Mouse (Mus musculus) hindbrain, embryonic 16.5 days (tissue): ENCODE results near the gene Pax8. TPM values are rescaled to one million over a fixed set of nuclear protein-coding genes. Genes with fewer than 3 reads are reported as not detected.
A peak's percentile ranks its signal among the peaks of the same experiment; 100 is the strongest.

ENCODE experiments used
- ATAC-seq: fragments of 200-750 bp; cut with Nextera tagmentation; 2 replicates; pipeline ENCODE4 v1.8.0; 2017; ENCODE audit warnings: moderate TSS enrichment, moderate library complexity
- H3K27ac ChIP-seq: fragments of 300-500 bp; sonication (generic); 2 replicates; pipeline ENCODE4 v1.5.1; 2014; ENCODE audit warnings: low read depth, mild to moderate bottlenecking, control low read depth, low read length, moderate library complexity
- H3K27me3 ChIP-seq: fragments of 300-500 bp; sonication (generic); replicated peaks from 2 replicates; pipeline ENCODE4 v1.6.1; 2014; ENCODE audit warnings: low read length; ENCODE audit not compliant: control insufficient read depth, insufficient read depth
- H3K36me3 ChIP-seq: fragments of 300-500 bp; sonication (generic); 2 replicates; pipeline ENCODE4 v1.6.1; 2014; ENCODE audit warnings: mild to moderate bottlenecking, low read length, moderate library complexity, mixed read lengths; ENCODE audit not compliant: control insufficient read depth, insufficient read depth
- H3K4me1 ChIP-seq: fragments of 300-500 bp; sonication (generic); 2 replicates; pipeline ENCODE4 v1.6.1; 2014; ENCODE audit warnings: low read depth, low read length; ENCODE audit not compliant: control insufficient read depth, insufficient read depth
- H3K4me2 ChIP-seq: fragments of 300-500 bp; sonication (generic); 2 replicates; pipeline ENCODE4 v1.6.1; 2014; ENCODE audit warnings: mild to moderate bottlenecking, low read length, control low read depth, moderate library complexity
- H3K4me3 ChIP-seq: fragments of 300-500 bp; sonication (generic); 2 replicates; pipeline ENCODE4 v1.5.1; 2014; ENCODE audit warnings: mild to moderate bottlenecking, low read length, control low read depth, moderate library complexity
- H3K9ac ChIP-seq: fragments of 300-500 bp; sonication (generic); 2 replicates; pipeline ENCODE4 v1.6.1; 2014; ENCODE audit warnings: low read depth, mild to moderate bottlenecking, control low read depth, low read length, moderate library complexity
- H3K9me3 ChIP-seq: fragments of 300-500 bp; sonication (generic); 2 replicates; pipeline ENCODE4 v1.6.1; 2014; ENCODE audit warnings: mild to moderate bottlenecking, low read length, moderate library complexity; ENCODE audit not compliant: control insufficient read depth
- WGBS: fragments of 180-500 bp; shearing (Covaris S2); extraction: QIAGEN DNeasy Blood & Tissue Kit; methylation state at CpG from one replicate; pipeline ENCODE4 v1.1.7; 2014; 5-methylcytosine and 5-hydroxymethylcytosine counted together
- polyA plus RNA-seq: library from polyadenylated mRNA; unstranded; fragments of >200 nt; fragmentation: Nextera tagmentation; extraction: Ambion mirVana; gene quantifications from 2 replicates; pipeline ENCODE4 v1.2.1, GENCODE M21; 2015

Pax8 gene
- polyA plus RNA-seq = 21.2 and 24.0 TPM in 2 replicates

DNA sequence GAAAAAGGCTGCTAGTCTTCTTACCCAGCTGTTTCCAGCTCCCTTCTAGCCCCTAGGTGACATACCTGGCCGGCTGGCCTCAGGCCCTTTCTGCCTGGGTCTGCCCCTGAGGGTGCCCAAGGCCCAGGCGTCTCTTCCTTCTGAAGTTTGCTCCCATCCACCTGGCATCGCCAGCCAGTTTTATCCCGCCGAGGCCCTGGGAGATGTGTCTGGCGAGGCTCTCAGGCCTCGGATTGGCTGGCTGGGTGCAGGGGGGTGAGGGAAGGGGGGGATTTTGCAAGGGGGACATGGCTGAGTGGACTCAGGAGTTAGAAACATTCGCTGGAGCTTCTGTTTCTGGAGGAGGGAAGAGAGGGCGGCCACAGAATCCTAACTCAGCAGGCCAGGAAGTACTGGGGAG lies at the start of gene Pax8:
TSS of gene Pax8 (minus strand) at position 180 of the 400 bp plus-strand sequence.
- peak; percentile 67 for ATAC-seq
- Histone ChIP-seq H3K27ac (peak within 1 kb of the TSS; percentile 63), H3K4me3 (peak within 1 kb of the TSS; percentile 45), H3K9ac (peak within 1 kb of the TSS; percentile 65), H3K9me3 (no peaks in the 10 kb centered on the region), H3K4me1 (peaks cover 9% of the 10 kb centered on the region), H3K27me3 (peaks cover 27% of the 10 kb centered on the region), H3K4me2 (peak within 1 kb of the TSS; percentile 67), H3K36me3 (no peaks in the 10 kb centered on the region)
- 27% methylated on average over 9 of the region's 9 CpGs for WGBS

GRCm38 (mm10) chr2:24521430-24522226 lies 46.2 kb upstream of the Pax8 start:
- Histone ChIP-seq H3K27ac (peak overlapping the region; percentile 15), H3K4me2 (peak overlapping the region; percentile 64), H3K4me3 (peak overlapping the region; percentile 40), H3K9ac (peak overlapping the region; percentile 47), H3K9me3 (no peaks in the 10 kb centered on the region), H3K27me3 (no peaks in the 10 kb centered on the region), H3K4me1 (peaks cover 10% of the 10 kb centered on the region; the same call in 1 of the 2 replicates), H3K36me3 (no peaks in the 10 kb centered on the region)
- WGBS = under 1% methylated on average over 33 of the region's 33 CpGs
- peak; percentile 88 for ATAC-seq

DNA sequence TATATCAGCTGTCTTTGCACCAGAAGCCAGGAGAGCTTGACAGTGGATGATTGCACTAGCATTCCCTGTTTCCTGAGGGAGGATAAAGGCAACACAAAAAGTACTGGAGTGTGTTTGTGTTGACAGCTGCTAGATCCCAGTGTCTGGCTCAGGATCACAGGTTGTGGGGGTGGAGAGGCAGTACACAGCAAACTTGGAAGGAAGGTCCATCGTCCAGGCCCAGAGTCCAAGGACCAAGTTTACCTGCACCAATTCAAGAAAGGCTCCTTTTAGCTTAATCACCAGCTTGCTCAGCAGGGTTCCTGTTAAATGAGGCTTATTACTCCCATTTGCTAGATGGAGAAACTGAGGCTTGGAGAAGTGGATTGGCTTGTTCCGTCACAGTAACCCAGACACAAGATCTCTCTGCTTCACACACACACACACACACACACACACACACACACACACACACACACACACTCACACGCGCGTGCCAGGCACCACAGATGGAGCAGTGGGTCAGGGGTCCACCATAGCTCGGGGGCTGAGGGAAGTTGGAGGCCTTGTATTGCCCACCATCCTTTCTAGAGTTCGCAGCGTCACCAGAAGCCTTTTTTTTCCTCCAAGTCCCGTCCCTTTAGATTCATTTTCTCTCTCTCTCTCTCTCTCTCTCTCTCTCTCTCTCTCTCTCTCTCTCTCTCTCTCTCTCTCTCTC lies 45.3 kb upstream of the Pax8 start:
- no peaks in the 10 kb centered on the region for H3K36me3 ChIP-seq
- H3K4me1 ChIP-seq = peaks cover 10% of the 10 kb centered on the region; the same call in 1 of the 2 replicates

GRCm38 (mm10) chr2:24516946-24517345 lies 41.5 kb upstream of the Pax8 start:
- no peak overlapping the region for H3K27ac ChIP-seq
- ATAC-seq = no peak
- no peak overlapping the region for H3K4me3 ChIP-seq
- no peaks in the 10 kb centered on the region for H3K36me3 ChIP-seq
- H3K4me2 ChIP-seq = no peak overlapping the region
- no peak overlapping the region for H3K9ac ChIP-seq
- peaks cover 10% of the 10 kb centered on the region; the same call in 1 of the 2 replicates for H3K4me1 ChIP-seq
- WGBS = 73% methylated on average over 3 of the region's 3 CpGs
- no peaks in the 10 kb centered on the region for H3K9me3 ChIP-seq
- no peaks in the 10 kb centered on the region for H3K27me3 ChIP-seq

More for the DNA sequence above, 45.3 kb upstream of the Pax8 start:
- peak; percentile 54; the same call in 1 of the 2 replicates for ATAC-seq
- peak overlapping the region; percentile 64 for H3K4me2 ChIP-seq
- peak overlapping the region; percentile 47 for H3K9ac ChIP-seq
- H3K4me3 ChIP-seq = peak overlapping the region; percentile 40
- no peaks in the 10 kb centered on the region for H3K9me3 ChIP-seq
- H3K27me3 ChIP-seq = no peaks in the 10 kb centered on the region
- WGBS = 26% methylated on average over 9 of the region's 9 CpGs
- peak overlapping the region; percentile 39; the same call in 1 of the 2 replicates for H3K27ac ChIP-seq

DNA sequence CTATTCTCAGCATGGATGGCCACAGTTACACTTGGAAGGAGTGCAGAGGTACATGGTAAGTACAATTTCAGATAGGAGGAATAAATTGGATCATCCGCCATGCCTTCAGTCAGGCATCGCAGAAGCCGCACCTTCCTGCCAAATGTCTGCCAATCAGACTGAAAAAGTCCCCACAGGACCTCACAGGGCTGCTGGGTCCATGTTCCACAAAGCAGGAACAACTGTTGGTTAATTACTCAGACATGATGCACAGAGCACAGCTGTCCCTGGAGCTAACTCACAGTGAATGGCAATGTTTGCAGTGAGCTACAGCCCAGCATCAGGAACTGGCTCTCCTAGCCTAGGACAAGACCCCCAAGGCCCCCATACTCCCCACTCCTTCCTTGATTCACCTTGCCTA lies 32.0 kb upstream of the Pax8 start:
- H3K27ac ChIP-seq = no peak overlapping the region
- no peak overlapping the region for H3K4me2 ChIP-seq
- H3K4me1 ChIP-seq = peaks cover 3% of the 10 kb centered on the region; the same call in 1 of the 2 replicates
- H3K27me3 ChIP-seq = no peaks in the 10 kb centered on the region; the same call in 1 of the 2 replicates
- peak; percentile 60; the same call in 1 of the 2 replicates for ATAC-seq
- H3K9ac ChIP-seq = no peak overlapping the region
- no peak overlapping the region for H3K4me3 ChIP-seq
- H3K9me3 ChIP-seq = no peaks in the 10 kb centered on the region
- 65% methylated on average over 3 of the region's 3 CpGs for WGBS
- H3K36me3 ChIP-seq = no peaks in the 10 kb centered on the region

DNA sequence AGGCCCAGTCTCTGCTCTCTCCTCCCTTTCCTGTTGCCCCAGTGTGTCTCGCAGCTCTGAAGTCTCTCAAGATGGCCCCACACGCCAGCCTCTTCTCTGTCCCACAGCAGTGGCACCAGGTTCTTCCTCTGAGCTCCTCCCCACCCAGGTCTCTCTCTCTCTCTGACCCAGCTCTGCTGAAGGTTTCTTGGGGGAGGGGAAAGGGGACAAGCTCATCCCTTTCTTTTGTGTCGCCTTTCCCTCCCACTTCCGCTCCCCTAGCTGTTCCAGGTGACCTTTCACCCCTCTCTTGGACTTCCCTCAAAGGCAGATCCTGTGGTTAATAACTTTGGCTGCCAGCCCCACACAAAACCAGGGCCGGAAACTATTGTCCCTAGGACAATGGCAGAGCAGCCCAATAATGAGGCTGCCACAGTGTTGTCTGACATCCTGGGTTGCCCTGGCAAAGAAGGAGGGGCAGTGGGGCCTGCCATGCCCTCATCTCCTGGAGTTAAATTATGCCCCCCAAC lies 27.6 kb upstream of the Pax8 start:
- 18% methylated on average over 5 of the region's 5 CpGs for WGBS
- no peaks in the 10 kb centered on the region for H3K9me3 ChIP-seq
- no peak overlapping the region for H3K4me3 ChIP-seq
- no peaks in the 10 kb centered on the region for H3K36me3 ChIP-seq
- H3K4me2 ChIP-seq = no peak overlapping the region
- peak; percentile 92 for ATAC-seq
- H3K27ac ChIP-seq = no peak overlapping the region
- no peaks in the 10 kb centered on the region; the same call in none of the 2 replicates for H3K27me3 ChIP-seq
- no peak overlapping the region for H3K9ac ChIP-seq
- peaks cover 3% of the 10 kb centered on the region; the same call in 1 of the 2 replicates for H3K4me1 ChIP-seq

- Histone ChIP-seq H3K27me3 (no peaks in the 10 kb centered on the region; the same call in 1 of the 2 replicates), H3K4me1 (peaks cover 3% of the 10 kb centered on the region; the same call in 1 of the 2 replicates), H3K36me3 (no peaks in the 10 kb centered on the region), H3K4me3 (no peak overlapping the region), H3K9ac (no peak overlapping the region), H3K9me3 (no peaks in the 10 kb centered on the region), H3K27ac (no peak overlapping the region), H3K4me2 (no peak overlapping the region)
- 88% methylated on average over 2 of the region's 2 CpGs for WGBS
- no peak for ATAC-seq
Measured at GRCm38 (mm10) chr2:24500921-24501320, 25.5 kb upstream of the Pax8 start.

DNA sequence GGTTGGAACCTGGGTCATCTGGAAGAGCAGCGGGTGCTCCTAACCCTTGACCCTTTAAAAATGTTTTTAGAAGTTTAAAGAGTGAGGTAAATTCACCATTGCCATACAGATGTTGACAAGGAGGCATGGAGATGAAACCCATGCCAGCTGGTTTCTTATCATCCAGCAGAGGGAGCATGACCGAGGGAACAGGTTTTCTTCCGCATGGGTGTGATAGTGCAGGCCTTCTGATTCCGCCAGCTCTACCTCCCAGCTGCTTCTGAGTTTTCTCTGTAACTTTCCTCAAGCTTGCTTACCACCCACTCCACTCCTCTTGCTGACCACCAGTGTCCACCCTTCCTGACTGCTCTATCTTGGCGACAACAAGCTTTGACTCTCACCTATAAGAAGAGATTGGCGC lies 15.2 kb upstream of the Pax8 start:
- H3K9ac ChIP-seq = no peak overlapping the region
- H3K9me3 ChIP-seq = no peaks in the 10 kb centered on the region
- no peak overlapping the region for H3K27ac ChIP-seq
- no peak for ATAC-seq
- H3K4me2 ChIP-seq = no peak overlapping the region
- H3K4me3 ChIP-seq = no peak overlapping the region
- H3K4me1 ChIP-seq = no peaks in the 10 kb centered on the region
- H3K27me3 ChIP-seq = no peaks in the 10 kb centered on the region
- WGBS = 44% methylated on average over 6 of the region's 6 CpGs
- H3K36me3 ChIP-seq = no peaks in the 10 kb centered on the region

DNA sequence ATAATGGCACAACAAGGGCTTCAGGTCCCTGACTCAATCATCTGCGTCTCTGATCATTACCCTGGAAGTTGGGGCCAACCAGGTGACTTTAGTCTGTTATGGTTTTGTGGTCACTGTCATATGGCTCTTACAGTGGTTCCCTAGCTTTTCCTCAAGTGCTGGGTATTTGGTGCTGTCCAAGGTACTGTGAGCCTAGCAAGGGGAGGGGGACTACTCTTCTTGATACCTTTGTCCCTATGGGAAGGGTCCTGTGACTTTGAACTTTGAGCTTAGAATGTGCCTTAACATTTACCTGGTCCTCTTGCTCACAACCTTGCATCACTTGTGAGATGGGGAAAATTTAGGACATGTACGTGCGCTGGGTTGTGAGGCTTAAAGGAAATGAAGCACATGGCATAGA lies 13.3 kb upstream of the Pax8 start:
- H3K4me1 ChIP-seq = no peaks in the 10 kb centered on the region
- no peak for ATAC-seq
- H3K4me2 ChIP-seq = no peak overlapping the region
- WGBS = 63% methylated on average over 3 of the region's 3 CpGs
- H3K36me3 ChIP-seq = no peaks in the 10 kb centered on the region
- no peak overlapping the region for H3K9ac ChIP-seq
- H3K27ac ChIP-seq = no peak overlapping the region
- H3K4me3 ChIP-seq = no peak overlapping the region
- no peaks in the 10 kb centered on the region for H3K27me3 ChIP-seq
- H3K9me3 ChIP-seq = no peaks in the 10 kb centered on the region
